12 mouse cellular contexts compared by ENCODE assay signal in genomic region chr9:106457920-106458319, GRCm38 (mm10). TPM values are rescaled to one million over a fixed set of nuclear protein-coding genes. Genes with fewer than 3 reads are reported as not detected.
DNase-seq lines count a peak whose midpoint lies in the region; ATAC-seq lines count a peak whose summit lies in the region.
"Had no signal": no experiment of that assay in that cellular context is flagged by ENCODE, and none has a peak within 500 bp of the region (broad histone marks: within the 10 kb centered on the region; RNA-seq: fewer than 3 reads in every experiment).

No protein-coding gene starts in this region.

- peaks cover 68% of the 10 kb centered on the region for H3K4me1 ChIP-seq in forebrain, embryonic 13.5 days
- peaks cover 89% of the 10 kb centered on the region for H3K4me1 ChIP-seq in hindbrain, embryonic 10.5 days (replicated peaks)
- peaks cover 67% of the 10 kb centered on the region for H3K4me1 ChIP-seq in midbrain, embryonic 15.5 days

- no peaks in the 10 kb centered on the region for H3K9me3 ChIP-seq in forebrain, embryonic 13.5 days (replicated peaks)
- no peaks in the 10 kb centered on the region for H3K9me3 ChIP-seq in hindbrain, embryonic 10.5 days
- H3K9me3 ChIP-seq in midbrain, embryonic 15.5 days = no peaks in the 10 kb centered on the region
- H3K9me3 ChIP-seq: liver, embryonic 15.5 days; megakaryocyte, embryonic 14.5 days had no signal

- no peaks in the 10 kb centered on the region for H3K27me3 ChIP-seq in forebrain, embryonic 13.5 days
- peaks cover 2% of the 10 kb centered on the region for H3K27me3 ChIP-seq in hindbrain, embryonic 10.5 days (ENCODE audit: insufficient read depth, poor library complexity, severe bottlenecking)
- no peaks in the 10 kb centered on the region for H3K27me3 ChIP-seq in midbrain, embryonic 15.5 days (replicated peaks)

- peak; percentile 68 for DNase-seq in cerebellum, adult 9-11 months
- DNase-seq in cerebellum, postnatal 4 days (ENCODE audit: low spot score in 2 of 2) = no peak
- no peak for DNase-seq in hindbrain, embryonic 10.5 days (ENCODE audit: low spot score)
- no peak for DNase-seq in kidney, postnatal 25 days
- no peak for DNase-seq in T-cell, adult 2 months (ENCODE audit: low spot score)
- DNase-seq: kidney, adult 18-20 months; layer of hippocampus, postnatal 36 days had no signal

- H3K27ac ChIP-seq in forebrain, embryonic 13.5 days = peak overlapping the region; percentile 96; the same call in 1 of the 2 replicates
- peak overlapping the region; percentile 97 for H3K27ac ChIP-seq in hindbrain, embryonic 10.5 days
- 0 out of 2 replicates have a peak overlapping the region, but pooled peaks have one; percentile 91 for H3K27ac ChIP-seq in midbrain, embryonic 15.5 days
- H3K27ac ChIP-seq: liver, embryonic 15.5 days had no signal

- ATAC-seq in forebrain, embryonic 13.5 days = no peak
- no peak for ATAC-seq in midbrain, embryonic 15.5 days (replicated peaks)
- ATAC-seq in monocyte, adult 5-6 weeks (replicated peaks; ENCODE audit: insufficient number of reproducible peaks, low FRiP score, low TSS enrichment, poor library complexity, severe bottlenecking) = no peak

- 51% methylated on average over 5 of the region's 5 CpGs for WGBS in forebrain, embryonic 13.5 days
- WGBS in hindbrain, embryonic 10.5 days = 72% methylated on average over 5 of the region's 5 CpGs
- WGBS in midbrain, embryonic 15.5 days = 46% methylated on average over 5 of the region's 5 CpGs

- peak overlapping the region; percentile 97; the same call in 1 of the 2 replicates for H3K9ac ChIP-seq in forebrain, embryonic 13.5 days
- peak overlapping the region; percentile 87; the same call in 1 of the 2 replicates for H3K9ac ChIP-seq in midbrain, embryonic 15.5 days
- H3K9ac ChIP-seq: liver, embryonic 15.5 days had no signal

- H3K4me2 ChIP-seq in forebrain, embryonic 13.5 days = peak overlapping the region; percentile 98
- peak overlapping the region; percentile 77 for H3K4me2 ChIP-seq in midbrain, embryonic 15.5 days
- H3K4me2 ChIP-seq: liver, embryonic 15.5 days had no signal

- H3K36me3 ChIP-seq in forebrain, embryonic 13.5 days (ENCODE audit: poor library complexity, severe bottlenecking) = peaks cover 54% of the 10 kb centered on the region
- peaks cover 69% of the 10 kb centered on the region for H3K36me3 ChIP-seq in hindbrain, embryonic 10.5 days
- H3K36me3 ChIP-seq in midbrain, embryonic 15.5 days (replicated peaks) = peaks cover 16% of the 10 kb centered on the region
- H3K36me3 ChIP-seq: liver, embryonic 15.5 days had no signal

- peak overlapping the region; percentile 81; the same call in 1 of the 2 replicates for H3K4me3 ChIP-seq in forebrain, embryonic 13.5 days
- peak overlapping the region; percentile 91 for H3K4me3 ChIP-seq in hindbrain, embryonic 10.5 days
- no peak overlapping the region for H3K4me3 ChIP-seq in midbrain, embryonic 15.5 days
- H3K4me3 ChIP-seq: liver, embryonic 15.5 days; megakaryocyte, embryonic 14.5 days had no signal

RNA-seq across cellular contexts. Expression of gene Pcbp4, which starts 4.8 kb away (rescaled TPM):
- polyA plus RNA-seq in forebrain, embryonic 13.5 days (2015; fragmentation: Nextera tagmentation; extraction: Ambion mirVana) = 243 and 274 TPM in 2 replicates
- polyA plus RNA-seq in hindbrain, embryonic 10.5 days (2016; fragmentation: Nextera tagmentation; extraction: Ambion mirVana) = 395 and 430 TPM in 2 replicates
- 295 and 310 TPM in 2 replicates for polyA plus RNA-seq in midbrain, embryonic 15.5 days (2015; fragmentation: Nextera tagmentation; extraction: Ambion mirVana)
- 1.2 to 9.7 TPM (median 2.7 TPM) in 3 replicates for total RNA-seq in monocyte, adult 5-6 weeks (2017)

RNA-seq across cellular contexts. Expression of gene Gpr62, which starts 7.8 kb away (rescaled TPM):
- 0.37 and 0.45 TPM in 2 replicates for polyA plus RNA-seq in forebrain, embryonic 13.5 days (2015; fragmentation: Nextera tagmentation; extraction: Ambion mirVana)
- polyA plus RNA-seq in hindbrain, embryonic 10.5 days (2016; fragmentation: Nextera tagmentation; extraction: Ambion mirVana) = 0.10 and 0.17 TPM in 2 replicates
- 1.2 and 1.4 TPM in 2 replicates for polyA plus RNA-seq in midbrain, embryonic 15.5 days (2015; fragmentation: Nextera tagmentation; extraction: Ambion mirVana)
- total RNA-seq in monocyte, adult 5-6 weeks (2017) = 0.48 TPM in 1 of 3 replicates, not detected in the others
- polyA plus RNA-seq: liver, embryonic 15.5 days had no signal

RNA-seq across cellular contexts. Expression of gene Abhd14a, which starts 10.4 kb away (rescaled TPM):
- 40.5 and 50.9 TPM in 2 replicates for polyA plus RNA-seq in forebrain, embryonic 13.5 days (2015; fragmentation: Nextera tagmentation; extraction: Ambion mirVana)
- polyA plus RNA-seq in hindbrain, embryonic 10.5 days (2016; fragmentation: Nextera tagmentation; extraction: Ambion mirVana) = 39.7 and 41.9 TPM in 2 replicates
- polyA plus RNA-seq in midbrain, embryonic 15.5 days (2015; fragmentation: Nextera tagmentation; extraction: Ambion mirVana) = 71.2 and 71.3 TPM in 2 replicates
- total RNA-seq in monocyte, adult 5-6 weeks (2017) = 1.5 to 6.5 TPM in 2 of 3 replicates, not detected in the other

RNA-seq across cellular contexts. Expression of gene Abhd14b, which starts 10.7 kb away (rescaled TPM):
- polyA plus RNA-seq in forebrain, embryonic 13.5 days (2015; fragmentation: Nextera tagmentation; extraction: Ambion mirVana) = 3.0 and 4.3 TPM in 2 replicates
- 5.7 and 6.0 TPM in 2 replicates for polyA plus RNA-seq in hindbrain, embryonic 10.5 days (2016; fragmentation: Nextera tagmentation; extraction: Ambion mirVana)
- polyA plus RNA-seq in midbrain, embryonic 15.5 days (2015; fragmentation: Nextera tagmentation; extraction: Ambion mirVana) = 8.9 and 11.0 TPM in 2 replicates
- 2.7 to 3.3 TPM (median 3.2 TPM) in 3 replicates for total RNA-seq in monocyte, adult 5-6 weeks (2017)

RNA-seq across cellular contexts. Expression of gene Rrp9, which starts 17.8 kb away (rescaled TPM):
- 52.8 and 58.5 TPM in 2 replicates for polyA plus RNA-seq in forebrain, embryonic 13.5 days (2015; fragmentation: Nextera tagmentation; extraction: Ambion mirVana)
- polyA plus RNA-seq in hindbrain, embryonic 10.5 days (2016; fragmentation: Nextera tagmentation; extraction: Ambion mirVana) = 64.1 and 76.2 TPM in 2 replicates
- 51.2 and 52.3 TPM in 2 replicates for polyA plus RNA-seq in midbrain, embryonic 15.5 days (2015; fragmentation: Nextera tagmentation; extraction: Ambion mirVana)
- 27.1 to 41.0 TPM (median 35.1 TPM) in 3 replicates for total RNA-seq in monocyte, adult 5-6 weeks (2017)
